Mouse (Mus musculus) lung, postnatal 14 days (tissue): ENCODE results near the gene Egfl7.

Experiments
- DNase-seq: peaks from one replicate; pipeline ENCODE4 v3.0.0; 2021

Gene Egfl7

DNA sequence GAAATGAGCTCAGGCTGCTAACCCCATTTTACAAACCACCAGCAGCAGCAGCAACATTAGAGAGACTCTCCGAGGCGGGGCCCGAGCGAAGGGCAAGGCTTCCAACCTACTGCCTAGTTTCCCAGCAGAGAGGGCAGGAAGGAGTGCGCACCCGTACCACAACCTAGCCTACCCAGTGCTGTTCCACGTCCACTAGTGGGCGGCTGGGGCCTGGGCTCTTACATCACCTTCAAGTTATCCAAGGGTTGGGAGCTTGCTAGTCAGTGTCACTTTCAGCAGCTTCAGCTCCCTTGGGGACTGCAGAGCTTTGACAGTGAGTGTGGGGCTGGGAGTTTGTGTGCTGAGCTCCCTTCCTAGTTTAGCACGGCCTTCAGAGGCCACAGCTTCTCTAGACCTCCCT is 8.4 kb upstream of the Egfl7 start:
- DNase-seq: no peak

DNA sequence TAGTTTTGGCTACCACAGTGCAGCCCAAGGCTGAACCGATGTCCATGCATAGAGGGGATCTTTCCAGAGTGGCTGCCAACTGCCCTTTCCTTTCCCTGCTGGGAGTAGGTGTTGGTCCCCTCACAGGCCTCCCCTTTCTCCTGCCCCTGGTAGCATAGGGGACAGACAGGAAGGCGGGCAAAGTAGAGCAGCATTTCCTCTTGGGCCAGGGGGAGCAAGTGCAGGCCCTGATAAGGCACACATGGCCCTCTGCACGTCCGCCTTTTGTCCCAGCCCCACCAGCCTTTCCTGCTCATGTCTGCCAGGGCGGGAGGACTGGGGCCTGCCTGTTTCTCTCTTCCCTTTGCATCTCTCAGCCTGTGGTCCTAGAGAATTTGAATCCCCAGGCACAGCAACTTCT is 8.0 kb upstream of the Egfl7 start:
- DNase-seq: peak; percentile 73

DNA sequence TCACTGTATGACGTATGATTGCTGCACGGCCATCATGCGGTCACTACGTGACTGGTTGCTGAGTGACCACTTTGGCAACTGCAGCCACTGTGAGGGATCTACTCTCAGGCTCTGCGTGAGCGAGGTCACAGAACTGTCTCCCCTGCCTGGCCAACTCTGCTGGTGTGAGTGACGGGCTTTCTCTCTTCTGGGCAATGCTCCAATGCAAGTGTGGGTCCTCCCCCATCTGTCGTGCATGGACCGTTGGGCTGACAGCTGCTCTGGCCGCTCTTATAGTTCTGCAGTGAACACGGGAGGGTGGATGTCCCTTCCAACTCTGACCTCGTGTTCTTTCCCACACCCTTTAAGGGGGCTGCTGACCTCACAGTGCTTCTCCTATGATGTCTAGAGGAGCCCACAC is 6.4 kb upstream of the Egfl7 start:
- peak; percentile 70 for DNase-seq

DNA sequence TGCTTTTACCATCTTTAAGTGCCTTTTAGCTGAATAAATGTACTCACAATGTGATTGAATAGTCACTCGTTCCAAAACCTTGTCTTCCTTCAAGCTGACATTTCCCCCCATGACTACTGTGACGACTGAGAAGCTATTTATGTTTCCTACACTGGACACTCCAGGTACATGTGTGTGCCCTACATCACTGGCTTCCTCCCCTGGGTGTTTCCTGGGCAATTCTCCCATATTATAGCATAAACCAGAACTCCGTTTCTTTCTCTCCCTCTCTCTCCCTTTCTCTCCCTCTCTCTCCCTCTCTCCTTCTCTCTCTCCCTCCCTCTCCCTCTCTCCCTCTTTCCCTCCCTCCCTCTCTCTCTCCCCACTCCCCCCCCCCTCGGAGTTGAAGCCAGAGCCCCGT is 6.0 kb upstream of the Egfl7 start:
- DNase-seq: no peak

DNA sequence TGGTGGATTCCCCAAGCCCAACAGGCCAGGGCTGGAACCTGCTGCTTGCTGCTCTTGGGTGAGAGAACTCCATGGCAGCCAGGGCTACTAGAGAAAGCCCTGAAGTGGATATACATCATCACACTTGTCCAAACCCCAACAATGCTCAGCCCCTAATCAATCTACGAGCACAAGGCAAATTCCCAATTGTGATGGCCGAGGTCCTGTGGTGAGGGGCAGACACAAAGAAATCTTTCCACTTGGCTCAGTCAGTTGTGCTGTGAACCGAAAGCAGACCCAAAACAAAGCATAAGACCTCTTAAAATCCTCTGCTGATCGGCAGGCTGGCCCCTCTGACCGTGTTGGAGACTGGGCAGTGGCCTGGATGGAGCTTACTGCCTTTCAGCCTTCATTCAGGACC is 5.0 kb upstream of the Egfl7 start:
- no peak for DNase-seq

DNA sequence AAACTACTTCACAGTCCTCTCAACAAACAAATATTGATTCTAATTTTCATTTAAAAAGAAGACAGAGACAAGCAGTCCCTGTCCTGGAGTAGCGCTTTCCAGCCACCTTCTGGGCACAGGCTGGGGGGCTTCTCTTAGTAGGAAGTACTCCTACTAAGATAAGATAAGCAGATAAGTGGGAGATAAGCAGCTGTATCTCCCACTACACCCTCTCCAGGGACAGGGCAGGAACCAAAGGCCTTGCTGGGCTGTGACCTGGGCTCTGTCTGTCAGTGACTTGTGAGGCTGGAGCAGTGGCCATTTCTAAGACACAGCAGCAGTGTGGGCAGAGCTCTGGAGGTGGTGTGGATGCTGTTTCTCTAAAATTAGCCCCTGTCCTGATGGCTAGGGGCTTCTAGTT is 4.4 kb upstream of the Egfl7 start:
- DNase-seq: no peak

DNA sequence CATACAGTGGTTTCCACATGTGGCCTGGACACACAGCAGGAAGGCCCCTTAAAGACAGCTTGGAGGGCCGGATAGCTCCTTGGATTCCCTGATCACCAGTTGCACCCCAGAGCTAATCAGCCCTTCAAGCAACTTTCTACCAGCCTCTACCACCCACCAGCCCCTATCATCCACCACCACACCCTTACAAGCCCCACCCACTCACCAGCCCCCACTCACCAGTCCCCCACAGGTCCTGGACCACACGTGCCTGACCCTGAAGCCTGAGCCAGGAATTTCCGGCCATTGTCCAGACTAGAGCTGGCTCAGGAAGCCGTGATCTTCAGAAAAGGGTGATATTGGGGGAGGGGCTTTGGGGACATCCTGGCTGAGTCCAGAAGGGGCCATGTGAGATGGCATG is 3.9 kb upstream of the Egfl7 start:
- DNase-seq: peak; percentile 76

DNA sequence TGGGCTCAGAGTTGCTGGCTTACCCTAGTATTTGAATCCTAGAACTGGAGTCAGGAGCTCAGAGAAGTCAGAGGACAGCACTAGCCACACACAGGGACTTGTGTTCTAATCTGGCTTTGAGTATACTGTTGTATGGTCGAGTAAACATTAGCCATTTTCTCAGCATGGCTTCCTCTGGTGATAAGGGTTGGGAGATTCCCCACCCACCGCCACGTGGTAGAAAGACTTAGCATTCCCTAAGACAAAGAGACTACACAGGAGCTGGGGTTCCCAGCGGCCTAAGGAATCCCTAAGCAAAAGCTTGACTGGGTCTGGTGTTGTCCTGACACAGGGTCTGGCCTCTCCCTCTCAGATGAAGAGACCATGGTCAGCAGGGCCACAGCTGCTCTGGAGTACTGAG is 3.4 kb upstream of the Egfl7 start:
- no peak for DNase-seq

DNA sequence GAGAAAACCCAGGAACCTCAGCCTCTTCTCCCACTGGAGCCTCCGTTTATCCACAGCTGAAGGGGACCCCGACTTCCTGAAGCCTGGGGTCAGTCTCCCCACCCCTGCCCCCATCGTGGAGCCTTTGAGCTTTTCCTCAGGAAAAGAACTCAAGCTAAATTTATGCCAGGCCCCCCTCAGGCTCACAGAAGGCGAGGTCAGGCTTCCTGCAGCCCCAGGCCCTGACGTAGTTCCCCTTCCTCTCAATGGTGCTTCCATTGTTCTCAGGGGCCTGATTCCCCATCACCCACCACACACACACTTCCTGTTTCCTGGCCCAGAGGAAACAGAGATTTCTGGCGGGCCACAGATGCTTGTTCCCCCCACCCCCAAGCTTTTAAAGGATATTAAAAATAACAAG is 1.4 kb upstream of the Egfl7 start:
- DNase-seq: peak; percentile 60

DNA sequence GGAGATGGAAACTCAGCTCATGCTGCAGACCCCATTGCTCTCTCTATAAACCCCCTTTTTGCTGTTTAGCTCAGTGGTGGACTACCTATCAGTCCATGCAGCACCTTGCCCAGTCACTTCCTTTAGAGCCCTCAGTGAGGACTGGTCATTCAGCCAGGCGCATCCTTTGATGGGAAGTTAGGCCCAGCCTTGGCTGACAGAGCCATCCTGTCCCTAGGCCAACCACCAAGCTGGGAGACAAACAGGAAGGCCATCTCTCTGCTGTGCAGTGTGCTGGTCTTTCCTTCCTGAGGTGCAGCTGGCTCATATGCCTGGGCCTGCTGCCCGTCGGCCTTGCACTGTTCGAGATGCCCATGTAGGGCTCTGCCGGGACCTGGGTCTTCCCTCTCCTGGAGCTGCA is 937 bp downstream of the Egfl7 start:
- no peak for DNase-seq

DNA sequence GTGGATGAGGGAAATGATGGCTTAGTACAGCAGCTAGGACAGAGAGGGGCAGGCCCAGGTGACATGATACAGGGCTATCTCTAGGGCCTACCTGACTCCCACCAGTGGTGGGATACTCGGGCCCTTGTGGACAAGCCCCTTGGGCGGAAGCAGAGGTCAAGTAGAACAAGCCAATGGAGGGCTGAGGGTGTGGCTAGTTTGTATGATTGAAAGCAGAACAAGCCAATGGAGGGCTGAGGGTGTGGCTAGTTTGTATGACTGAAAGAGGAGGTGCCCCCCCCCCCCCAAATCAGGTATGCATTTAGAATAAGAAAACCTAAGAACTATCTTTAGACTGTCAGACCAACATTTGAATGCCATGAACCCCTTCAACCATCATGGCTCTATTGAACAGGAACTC is 2.4 kb downstream of the Egfl7 start:
- no peak for DNase-seq

DNA sequence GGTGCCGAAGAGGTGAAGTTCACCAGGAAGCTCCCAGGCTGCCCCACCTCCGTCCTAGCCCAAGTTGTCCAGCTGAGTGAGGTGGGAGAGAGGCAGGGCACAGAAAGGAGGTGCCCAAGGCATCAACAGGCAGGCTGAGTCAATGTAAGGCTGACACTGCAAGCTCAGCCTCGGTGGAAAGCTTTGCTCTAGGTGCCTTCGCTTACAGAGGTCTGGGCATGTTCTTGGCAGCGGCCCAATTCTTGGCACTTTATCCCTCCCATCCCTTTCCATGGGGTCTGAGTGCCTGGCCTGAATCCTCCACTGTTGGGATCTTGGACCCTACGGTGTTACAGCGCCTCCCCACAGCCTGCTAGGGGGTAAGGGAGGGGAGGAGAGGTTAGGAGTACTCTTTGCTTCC is 2.9 kb downstream of the Egfl7 start:
- DNase-seq: no peak

DNA sequence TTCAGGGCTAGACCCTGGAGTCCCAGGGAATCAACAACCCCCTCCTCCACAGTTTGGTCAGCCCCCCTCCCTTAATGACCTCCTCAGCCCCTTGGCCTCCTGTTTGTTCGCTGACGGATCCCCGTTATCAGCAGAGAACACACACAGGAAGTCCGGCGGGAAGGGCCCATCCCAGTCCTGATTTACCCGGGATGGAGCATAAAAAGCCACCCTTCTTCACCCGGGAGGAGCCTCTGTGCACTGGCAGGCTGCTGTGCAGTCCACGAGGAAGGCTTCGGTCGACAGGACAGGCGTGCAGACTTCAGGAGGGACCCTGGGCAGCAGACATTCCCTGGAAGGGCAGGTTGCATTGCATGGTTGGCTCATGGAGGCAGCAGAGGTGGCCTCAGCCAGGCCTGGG is 3.8 kb downstream of the Egfl7 start:
- peak; percentile 85 for DNase-seq

DNA sequence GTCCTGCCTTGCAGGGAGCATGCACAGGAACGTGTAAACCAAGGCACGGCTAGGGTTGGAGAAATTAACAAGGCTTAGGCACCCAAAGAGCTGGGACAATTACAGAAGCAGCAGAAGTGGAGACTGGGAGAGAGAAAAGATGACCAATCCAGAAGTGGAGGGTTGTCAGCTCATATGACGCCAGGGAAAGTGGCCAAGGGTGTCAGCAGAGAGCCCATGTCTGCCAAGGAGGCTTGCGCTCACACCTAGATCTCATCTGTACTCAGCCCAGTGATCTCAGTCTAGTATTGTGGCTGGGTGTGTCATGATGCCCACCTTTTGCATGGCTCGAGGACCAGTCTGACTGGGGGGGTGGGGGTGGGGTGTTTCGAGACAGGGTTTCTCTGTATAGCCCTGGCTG is 5.9 kb downstream of the Egfl7 start:
- DNase-seq: peak; percentile 23

DNA sequence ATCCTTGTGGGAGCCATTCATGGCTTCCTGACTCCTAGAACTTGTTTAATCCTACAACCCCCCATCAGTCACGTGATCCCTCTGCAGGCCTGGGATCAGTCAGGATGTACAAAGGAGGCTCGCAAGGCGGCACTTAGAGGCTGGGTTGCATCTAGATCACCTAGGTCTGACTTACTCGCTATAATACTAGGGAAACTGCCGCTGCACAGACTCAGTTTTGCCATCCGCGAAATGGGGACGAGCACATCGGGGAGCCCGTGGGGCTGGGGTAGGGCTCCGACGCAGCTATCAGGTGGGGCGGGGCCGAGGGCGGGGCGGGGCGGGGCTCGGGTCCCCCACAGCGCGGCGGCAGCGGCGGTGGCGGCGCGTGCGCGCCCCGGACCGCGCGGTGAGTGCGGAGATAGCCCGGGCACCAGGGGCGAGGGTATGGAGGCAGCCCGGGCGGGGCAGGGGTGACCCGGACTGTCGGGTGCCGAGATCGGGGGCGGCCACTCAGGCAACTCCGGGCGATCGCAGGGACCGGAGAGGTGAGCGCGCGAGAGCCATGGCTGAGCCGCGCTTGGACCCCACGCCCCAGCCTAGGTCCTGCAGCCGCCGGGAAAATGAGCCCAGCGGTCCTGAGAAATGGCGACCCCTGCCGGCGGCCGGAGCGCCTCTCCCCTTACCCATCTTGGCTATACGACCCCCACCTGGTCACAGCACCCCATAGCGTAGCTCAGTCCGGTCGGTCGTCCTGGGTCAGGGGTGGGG is 6.7 kb downstream of the Egfl7 start, which contains the start of gene Gm20532:
Gm20532 (plus strand) TSS at position 346 of the 750 bp plus-strand sequence.
- peak; percentile 72 for DNase-seq

DNA sequence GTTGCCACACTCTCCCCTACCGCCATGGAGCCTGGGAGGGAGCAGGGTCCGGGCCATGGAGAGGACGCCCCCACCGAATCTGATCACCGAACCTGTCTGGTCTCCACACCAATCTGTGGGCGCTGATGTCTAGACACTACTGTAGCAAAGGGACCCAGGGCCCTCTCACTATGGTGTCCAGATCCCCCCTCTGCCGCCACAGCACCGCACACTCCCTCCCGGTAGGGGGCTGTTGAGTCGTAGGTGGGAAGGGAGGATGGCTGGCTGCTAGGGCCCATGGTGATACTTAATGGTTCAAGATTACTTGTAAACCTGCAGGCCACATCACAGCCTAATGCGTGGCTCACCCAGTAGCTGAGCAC is 7.2 kb downstream of the Egfl7 start:
- DNase-seq: no peak

DNA sequence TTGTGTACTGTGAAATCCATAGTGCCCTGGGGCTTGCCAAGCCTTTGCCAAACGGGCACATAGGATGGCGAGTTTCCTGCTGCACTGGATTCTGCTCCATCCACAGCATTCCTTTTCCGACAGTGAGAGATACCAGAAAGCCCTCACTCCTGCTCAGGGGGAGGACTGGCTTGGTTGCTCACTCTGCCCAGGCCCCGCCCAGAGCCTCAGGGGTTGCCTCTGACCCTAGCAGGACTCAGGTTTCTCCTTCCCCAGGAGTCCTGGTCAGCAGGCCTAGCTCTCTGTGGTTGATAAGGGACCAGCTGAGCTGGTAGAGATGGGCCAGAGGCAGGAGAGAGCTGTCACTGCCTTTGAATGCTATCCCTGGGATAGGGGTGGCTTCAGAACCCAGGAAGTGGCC is 8.8 kb downstream of the Egfl7 start:
- no peak for DNase-seq

DNA sequence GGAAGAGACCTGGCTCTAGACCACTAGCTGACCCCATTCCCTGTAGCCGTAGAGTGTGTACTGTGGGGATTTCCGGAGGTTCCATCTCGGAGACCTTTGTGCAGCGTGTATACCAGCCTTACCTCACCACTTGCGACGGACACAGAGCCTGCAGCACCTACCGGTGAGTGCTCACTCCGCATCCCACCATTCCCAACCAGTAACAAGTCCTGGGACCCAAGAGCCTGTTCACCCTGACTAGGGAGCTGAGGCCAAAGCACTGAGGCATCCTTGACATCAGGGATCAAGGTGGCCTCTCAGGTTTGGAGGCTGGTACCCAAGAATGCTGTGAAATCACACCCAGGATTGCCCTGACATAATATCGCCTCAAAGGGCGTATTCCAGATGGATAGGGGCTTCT is 9.5 kb downstream of the Egfl7 start:
- DNase-seq: peak; percentile 3

DNA sequence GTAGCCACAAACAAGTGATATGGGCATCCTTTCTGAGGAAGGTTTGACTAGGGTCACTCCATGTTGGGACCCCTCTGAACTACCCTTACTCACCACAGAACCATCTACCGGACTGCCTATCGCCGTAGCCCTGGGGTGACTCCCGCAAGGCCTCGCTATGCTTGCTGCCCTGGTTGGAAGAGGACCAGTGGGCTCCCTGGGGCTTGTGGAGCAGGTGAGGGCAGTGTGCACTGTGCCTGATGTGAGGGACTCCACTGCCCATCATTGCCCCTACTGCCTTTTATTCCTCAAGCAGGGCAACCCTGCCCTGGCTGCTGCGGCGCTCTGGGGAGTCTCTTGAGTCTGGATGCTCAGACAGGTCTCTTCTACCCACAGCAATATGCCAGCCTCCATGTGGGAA is 10.5 kb downstream of the Egfl7 start:
- no peak for DNase-seq

DNA sequence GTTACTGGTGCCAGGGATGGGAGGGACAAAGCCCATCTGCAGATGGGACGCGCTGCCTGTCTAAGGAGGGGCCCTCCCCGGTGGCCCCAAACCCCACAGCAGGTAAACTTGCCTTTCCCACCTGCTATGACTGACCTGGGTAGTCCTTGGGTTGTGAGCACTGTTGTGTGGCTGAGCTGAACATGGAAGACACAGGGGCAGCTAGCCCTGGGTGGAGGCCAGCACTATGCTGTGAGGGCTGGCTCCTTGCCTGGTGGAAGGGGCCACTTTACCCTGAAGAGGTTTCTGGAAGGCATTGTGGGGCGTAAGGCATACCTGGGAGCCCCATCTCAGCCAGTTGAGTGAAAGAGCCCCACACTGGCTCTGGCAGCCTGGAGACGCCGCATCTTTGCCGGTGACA is 11.1 kb downstream of the Egfl7 start:
- peak; percentile 35 for DNase-seq

DNA sequence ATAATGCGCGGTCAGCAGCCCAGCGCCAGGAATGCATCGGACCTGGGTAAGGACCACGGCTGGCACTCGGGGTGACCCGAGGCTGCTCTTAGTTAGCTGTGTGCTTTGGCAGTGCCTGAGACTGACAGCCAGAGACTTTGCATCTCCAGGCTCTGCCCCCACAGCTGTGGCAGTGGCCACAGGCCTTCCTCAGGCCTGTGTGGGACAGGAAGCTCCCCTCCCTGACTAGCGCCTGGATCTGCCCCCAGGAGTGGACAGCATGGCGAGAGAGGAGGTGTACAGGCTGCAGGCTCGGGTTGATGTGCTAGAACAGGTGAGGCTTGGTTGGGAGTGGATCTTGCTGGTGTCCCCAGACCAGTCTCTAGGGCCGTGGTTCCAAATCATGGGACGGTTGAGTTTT is 11.6 kb downstream of the Egfl7 start:
- peak; percentile 15 for DNase-seq

DNA sequence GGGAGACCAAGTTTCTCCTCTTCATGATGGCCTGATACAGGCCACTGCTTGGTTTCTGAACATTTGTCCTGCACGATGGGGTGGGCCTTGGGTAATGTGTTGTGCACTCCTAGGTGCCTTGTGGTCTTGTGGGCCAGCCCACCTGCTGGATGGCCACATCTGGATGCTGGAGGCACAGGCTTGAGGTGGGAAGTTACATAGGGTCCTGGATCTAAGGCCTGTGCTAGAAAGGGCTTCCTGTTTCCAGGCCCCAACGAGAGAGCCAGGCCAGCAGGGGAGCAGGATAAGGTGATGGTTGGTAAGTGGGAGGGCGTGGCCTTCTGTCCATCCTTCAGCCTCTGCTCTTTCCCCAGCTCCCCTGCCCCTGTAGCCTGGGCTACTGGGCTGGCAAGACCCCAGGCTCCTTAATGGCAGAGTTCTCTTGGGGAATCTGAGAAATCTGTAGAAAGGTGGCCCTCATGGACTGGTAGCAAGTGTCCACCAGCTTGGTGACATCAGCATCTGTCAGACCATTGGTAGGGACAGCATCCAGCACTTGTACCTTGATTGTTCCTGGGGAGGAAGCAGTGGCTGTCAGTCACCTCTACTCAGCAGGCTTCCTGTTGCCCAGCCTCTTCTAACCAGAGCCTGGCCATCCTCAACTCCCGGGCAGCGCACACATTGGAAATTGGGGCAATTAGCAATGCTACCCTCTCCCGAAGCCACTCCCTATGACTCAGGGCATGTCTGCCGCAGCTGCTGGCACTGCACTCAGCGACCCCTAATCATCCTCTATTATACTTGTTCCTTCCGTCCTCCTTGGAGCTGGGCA is 13.6 kb downstream of the Egfl7 start:
- DNase-seq: peak; percentile 32

DNA sequence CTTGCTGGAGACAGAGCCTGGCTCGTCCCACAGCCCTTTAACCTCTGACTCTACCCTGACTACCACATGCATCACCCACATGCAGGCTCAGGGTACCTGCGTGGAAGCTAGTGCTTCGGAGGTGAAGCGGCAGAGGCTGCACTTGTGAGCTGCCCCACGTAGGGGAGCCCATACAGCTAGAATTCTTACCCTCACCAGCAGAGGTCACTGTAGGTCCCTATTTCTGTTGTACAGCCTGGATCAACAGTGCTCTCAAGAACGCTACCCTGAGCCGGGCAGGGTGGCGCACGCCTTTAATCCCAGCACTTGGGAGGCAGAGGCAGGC is 14.2 kb downstream of the Egfl7 start:
- DNase-seq: peak; percentile 83

DNA sequence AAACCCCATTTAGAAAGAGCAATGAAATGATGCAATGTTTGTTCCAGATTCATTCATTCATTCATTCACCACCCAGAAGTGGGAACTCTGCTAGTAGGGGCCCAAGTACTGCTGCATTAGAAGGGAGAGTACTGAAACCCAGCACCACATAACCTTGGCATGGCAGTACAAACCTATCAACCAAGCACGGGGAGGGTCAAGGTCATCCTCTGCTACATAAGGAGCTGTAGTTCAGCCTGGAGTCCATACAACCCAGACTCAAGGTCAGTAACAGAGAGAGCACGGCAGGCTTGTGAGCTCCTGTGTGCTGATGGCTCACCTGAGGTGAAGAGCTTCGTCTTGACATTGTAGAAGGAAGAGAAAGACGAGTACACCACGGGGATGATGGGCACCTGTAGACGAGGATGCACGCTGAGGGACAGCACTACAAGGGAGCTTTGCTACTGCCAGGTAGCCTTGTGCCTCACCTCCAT is 14.7 kb downstream of the Egfl7 start:
- peak; percentile 50 for DNase-seq
